Mouse (Mus musculus) forebrain, embryonic 10.5 days (tissue): ENCODE measurements at regions not wholly inside any gene's neighbourhood (a gene's known extent, or its start where the extent isn't known, plus 50 kb on each side); places are given as distances from the start of the nearest gene placed in this dataset.
A peak's percentile ranks its signal among the peaks of the same experiment; 100 is the strongest.
"Not testable (repeated sequence)": the region's sequence is repeated elsewhere in the genome, so short reads cannot be mapped to it uniquely, and the experiment has no call there.

Experiments used
- DNase-seq: peaks from one replicate; pipeline ENCODE4 v3.0.0-alpha.2; 2017; ENCODE audit warnings: low spot score; ENCODE audit errors: extremely low spot score
- H3K27ac ChIP-seq: fragments of 300-500 bp; sonication (generic); 2 replicates; pipeline ENCODE4 v1.5.1; 2016; ENCODE audit warnings: mild to moderate bottlenecking
- H3K27me3 ChIP-seq: fragments of 300-500 bp; sonication (generic); 2 replicates; pipeline ENCODE4 v1.6.1; 2016; ENCODE audit warnings: mild to moderate bottlenecking; ENCODE audit not compliant: poor library complexity, severe bottlenecking
- H3K36me3 ChIP-seq: fragments of 300-500 bp; sonication (generic); replicated peaks from 2 replicates; pipeline ENCODE4 v1.6.1; 2016; ENCODE audit warnings: mild to moderate bottlenecking, moderate library complexity
- H3K4me1 ChIP-seq: fragments of 300-500 bp; sonication (generic); 2 replicates; pipeline ENCODE4 v1.6.1; 2016
- H3K4me3 ChIP-seq: fragments of 300-500 bp; sonication (generic); 2 replicates; pipeline ENCODE4 v1.5.1; 2016; ENCODE audit warnings: mild to moderate bottlenecking, moderate library complexity
- H3K9me3 ChIP-seq: fragments of 300-500 bp; sonication (generic); 2 replicates; pipeline ENCODE4 v1.6.1; 2016; ENCODE audit warnings: mild to moderate bottlenecking, moderate library complexity
- WGBS: fragments of 180-500 bp; shearing (Covaris S2); methylation state at CpG from one replicate; pipeline ENCODE4 v1.1.7; 2016; 5-methylcytosine and 5-hydroxymethylcytosine counted together

- Histone ChIP-seq H3K9me3 (no peaks in the 10 kb centered on the region), H3K4me1 (no peaks in the 10 kb centered on the region; the same call in 1 of the 2 replicates), H3K27me3 (no peaks in the 10 kb centered on the region), H3K36me3 (no peaks in the 10 kb centered on the region), H3K27ac (no peak overlapping the region), H3K4me3 (no peak overlapping the region)
- no peak for DNase-seq
- 62% methylated on average over 2 of the region's 2 CpGs for whole genome bisulfite sequencing
These were observed 227.5 kb downstream of the Plod2 start for GRCm38 (mm10) chr9:92769528-92769927.

- no peaks in the 10 kb centered on the region for H3K27me3 ChIP-seq
- DNase-seq = no peak
- no peak overlapping the region for H3K4me3 ChIP-seq
- WGBS = 87% methylated on average over 2 of the region's 2 CpGs
- H3K36me3 ChIP-seq = no peaks in the 10 kb centered on the region
- H3K4me1 ChIP-seq = no peaks in the 10 kb centered on the region; the same call in 1 of the 2 replicates
- H3K27ac ChIP-seq = no peak overlapping the region
- no peaks in the 10 kb centered on the region for H3K9me3 ChIP-seq
These were observed 229.0 kb downstream of the Plod2 start for GRCm38 (mm10) chr9:92771002-92771401.

GRCm38 (mm10) chr9:92771716-92772115 lies 229.7 kb downstream of the Plod2 start:
- DNase-seq = no peak

GRCm38 (mm10) chr9:92782922-92783454 lies 241.0 kb downstream of the Plod2 start:
- H3K27me3 ChIP-seq = no peaks in the 10 kb centered on the region
- H3K4me1 ChIP-seq = no peaks in the 10 kb centered on the region
- H3K9me3 ChIP-seq = peaks cover 6% of the 10 kb centered on the region; the same call in 1 of the 2 replicates
- no peak for DNase-seq
- no peak overlapping the region for H3K27ac ChIP-seq
- no peak overlapping the region for H3K4me3 ChIP-seq
- no peaks in the 10 kb centered on the region for H3K36me3 ChIP-seq

More at GRCm38 (mm10) chr9:92771716-92772115, 229.7 kb downstream of the Plod2 start:
- Histone ChIP-seq H3K36me3 (no peaks in the 10 kb centered on the region), H3K4me1 (no peaks in the 10 kb centered on the region; the same call in 1 of the 2 replicates), H3K4me3 (no peak overlapping the region), H3K27ac (no peak overlapping the region), H3K9me3 (no peaks in the 10 kb centered on the region), H3K27me3 (no peaks in the 10 kb centered on the region)
- WGBS = 87% methylated on average over 3 of the region's 3 CpGs

GRCm38 (mm10) chr9:92799695-92800094 lies 257.7 kb downstream of the Plod2 start:
- H3K36me3 ChIP-seq = no peaks in the 10 kb centered on the region
- H3K27ac ChIP-seq = no peak overlapping the region
- no peaks in the 10 kb centered on the region for H3K9me3 ChIP-seq
- no peaks in the 10 kb centered on the region for H3K4me1 ChIP-seq
- no peaks in the 10 kb centered on the region for H3K27me3 ChIP-seq
- 55% methylated on average over 1 of the region's 1 CpGs for WGBS
- DNase-seq = no peak
- no peak overlapping the region for H3K4me3 ChIP-seq

GRCm38 (mm10) chr9:92809469-92809868 lies 267.4 kb downstream of the Plod2 start:
- no peak overlapping the region for H3K4me3 ChIP-seq
- no peaks in the 10 kb centered on the region for H3K36me3 ChIP-seq
- no peaks in the 10 kb centered on the region for H3K9me3 ChIP-seq
- no peaks in the 10 kb centered on the region for H3K27me3 ChIP-seq
- H3K4me1 ChIP-seq = no peaks in the 10 kb centered on the region
- DNase-seq = no peak
- H3K27ac ChIP-seq = no peak overlapping the region

- H3K36me3 ChIP-seq = no peaks in the 10 kb centered on the region
- WGBS = 80% methylated on average over 11 of the region's 11 CpGs
- H3K9me3 ChIP-seq = no peaks in the 10 kb centered on the region
- no peaks in the 10 kb centered on the region for H3K27me3 ChIP-seq
- H3K4me1 ChIP-seq = no peaks in the 10 kb centered on the region
- H3K27ac ChIP-seq = no peak overlapping the region
- no peak overlapping the region for H3K4me3 ChIP-seq
- DNase-seq = no peak
These were observed 278.7 kb downstream of the Plod2 start for GRCm38 (mm10) chr9:92820721-92821120.

GRCm38 (mm10) chr9:92826708-92827353 lies 284.8 kb downstream of the Plod2 start:
- H3K4me3 ChIP-seq = no peak overlapping the region
- H3K36me3 ChIP-seq = no peaks in the 10 kb centered on the region
- H3K4me1 ChIP-seq = no peaks in the 10 kb centered on the region
- no peak overlapping the region for H3K27ac ChIP-seq
- DNase-seq = no peak
- no peaks in the 10 kb centered on the region for H3K9me3 ChIP-seq
- H3K27me3 ChIP-seq = no peaks in the 10 kb centered on the region

GRCm38 (mm10) chr9:92836156-92836555 lies 294.1 kb downstream of the Plod2 start:
- 96% methylated on average over 2 of the region's 2 CpGs for WGBS
- H3K27me3 ChIP-seq, H3K4me1 ChIP-seq, H3K36me3 ChIP-seq, DNase-seq, H3K4me3 ChIP-seq, H3K9me3 ChIP-seq, H3K27ac ChIP-seq: not testable (repeated sequence)

- Histone ChIP-seq H3K27me3 (no peaks in the 10 kb centered on the region), H3K27ac (no peak overlapping the region), H3K36me3 (no peaks in the 10 kb centered on the region), H3K4me1 (no peaks in the 10 kb centered on the region), H3K9me3 (no peaks in the 10 kb centered on the region), H3K4me3 (no peak overlapping the region)
- DNase-seq = no peak
- 91% methylated on average over 7 of the region's 7 CpGs for WGBS
These were observed 314.5 kb downstream of the Plod2 start for GRCm38 (mm10) chr9:92856410-92857083.

- 0 out of 2 replicates have a peak, but pooled peaks cover 2% of the 10 kb centered on the region for H3K9me3 ChIP-seq
- no peak for DNase-seq
- no peak overlapping the region for H3K27ac ChIP-seq
- H3K27me3 ChIP-seq = no peaks in the 10 kb centered on the region
- H3K4me1 ChIP-seq = no peaks in the 10 kb centered on the region
- H3K4me3 ChIP-seq = no peak overlapping the region
- H3K36me3 ChIP-seq = no peaks in the 10 kb centered on the region
- 90% methylated on average over 6 of the region's 6 CpGs for WGBS
These were observed 323.8 kb downstream of the Plod2 start for GRCm38 (mm10) chr9:92865822-92866221.

GRCm38 (mm10) chr9:92878589-92878988 lies 336.6 kb downstream of the Plod2 start:
- 45% methylated on average over 4 of the region's 4 CpGs for WGBS
- DNase-seq = peak; percentile 24
- H3K27me3 ChIP-seq = no peaks in the 10 kb centered on the region
- peaks cover 7% of the 10 kb centered on the region for H3K4me1 ChIP-seq
- no peak overlapping the region for H3K27ac ChIP-seq
- H3K36me3 ChIP-seq = no peaks in the 10 kb centered on the region
- no peak overlapping the region for H3K4me3 ChIP-seq
- H3K9me3 ChIP-seq = no peaks in the 10 kb centered on the region

GRCm38 (mm10) chr9:92879812-92880211 lies 337.8 kb downstream of the Plod2 start:
- Histone ChIP-seq H3K27me3 (no peaks in the 10 kb centered on the region), H3K9me3 (no peaks in the 10 kb centered on the region), H3K4me3 (no peak overlapping the region), H3K4me1 (peaks cover 7% of the 10 kb centered on the region), H3K36me3 (no peaks in the 10 kb centered on the region), H3K27ac (no peak overlapping the region)
- no peak for DNase-seq
- 90% methylated on average over 2 of the region's 2 CpGs for WGBS
